Mouse (Mus musculus) MN1 (cell line): ENCODE measurements around the gene Pxmp4.
A peak's percentile ranks its signal among the peaks of the same experiment; 100 is the strongest.

ENCODE experiments used
- DNase-seq: peaks from one replicate; pipeline ENCODE4 v3.0.0-alpha.2; 2016; ENCODE audit warnings: low spot score

Pxmp4 gene

DNA sequence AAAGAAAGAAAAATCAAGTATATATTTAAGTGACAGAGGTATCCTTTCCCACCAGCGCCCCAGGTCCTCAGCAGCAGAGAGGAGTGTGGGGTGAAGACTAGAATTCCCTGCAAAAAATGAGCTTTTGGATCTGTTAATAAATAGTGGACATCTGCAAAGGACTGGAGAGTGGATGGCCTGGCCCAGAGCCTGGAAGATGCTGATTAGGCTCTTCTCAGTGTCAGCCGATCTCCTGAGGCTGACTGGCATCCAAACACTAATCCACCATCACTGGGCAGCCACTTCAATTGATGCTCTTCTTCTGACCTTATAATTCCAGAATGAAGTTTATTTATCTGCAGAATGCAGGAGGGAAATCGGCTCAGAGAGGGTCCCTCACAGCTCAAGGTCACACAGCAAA lies 30.5 kb downstream of the Pxmp4 start:
- no peak for DNase-seq

DNA sequence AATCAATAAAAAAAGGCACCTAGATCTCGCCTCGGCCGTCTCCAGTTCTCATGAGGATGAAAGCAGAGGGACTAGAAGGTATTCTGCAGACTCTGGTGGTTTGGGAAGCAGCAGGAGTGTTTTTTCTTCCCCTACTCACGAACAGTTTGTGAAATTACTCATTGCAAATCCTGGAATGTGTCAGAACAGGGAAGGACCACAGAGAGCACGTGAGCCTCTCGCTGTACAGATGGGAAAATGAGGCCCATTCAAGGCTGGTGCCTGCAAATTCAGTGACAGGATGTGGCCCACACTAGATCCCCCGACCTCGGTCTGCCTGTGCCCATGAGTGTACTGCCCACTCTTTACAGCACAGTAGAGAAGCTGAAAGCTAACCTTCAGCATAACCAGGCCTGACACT lies 31.5 kb downstream of the Pxmp4 start:
- no peak for DNase-seq

GRCm38 (mm10) chr2:154571266-154571665 lies 32.2 kb downstream of the Pxmp4 start:
- no peak for DNase-seq

- DNase-seq: no peak
Observed at GRCm38 (mm10) chr2:154570666-154571065, 32.8 kb downstream of the Pxmp4 start.

DNA sequence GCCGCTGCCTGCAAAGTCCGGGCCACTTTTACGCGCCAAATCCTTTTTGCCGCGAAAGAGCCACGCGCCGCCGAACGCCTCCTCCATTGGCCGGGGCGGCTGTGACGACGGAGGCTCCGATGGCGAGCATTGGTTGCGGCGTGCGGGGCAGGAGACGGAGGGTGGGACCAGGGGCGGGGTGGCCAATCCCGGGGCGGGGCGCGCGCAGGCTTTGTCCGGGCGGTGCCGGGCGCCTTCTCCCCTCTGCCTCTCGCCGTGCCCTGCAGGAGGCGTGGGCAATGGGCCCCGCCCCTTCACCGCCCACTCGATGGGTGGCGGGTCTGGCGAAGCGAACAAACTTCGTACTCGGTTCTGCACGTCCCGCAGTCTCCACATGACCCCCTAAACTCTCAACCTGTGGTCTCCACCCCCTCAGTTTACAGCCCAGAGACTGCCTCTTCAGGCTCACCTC lies 33.6 kb downstream of the Pxmp4 start, which contains the start of gene E2f1:
Gene E2f1 (minus strand): TSS at position 57 of the 451 bp plus-strand sequence.
- peak; percentile 98 for DNase-seq

- DNase-seq: peak; percentile 81
Observed at GRCm38 (mm10) chr2:154569071-154569748, 34.3 kb downstream of the Pxmp4 start.

- peak; percentile 74 for DNase-seq
Observed at GRCm38 (mm10) chr2:154568329-154569070, 35.0 kb downstream of the Pxmp4 start.

DNA sequence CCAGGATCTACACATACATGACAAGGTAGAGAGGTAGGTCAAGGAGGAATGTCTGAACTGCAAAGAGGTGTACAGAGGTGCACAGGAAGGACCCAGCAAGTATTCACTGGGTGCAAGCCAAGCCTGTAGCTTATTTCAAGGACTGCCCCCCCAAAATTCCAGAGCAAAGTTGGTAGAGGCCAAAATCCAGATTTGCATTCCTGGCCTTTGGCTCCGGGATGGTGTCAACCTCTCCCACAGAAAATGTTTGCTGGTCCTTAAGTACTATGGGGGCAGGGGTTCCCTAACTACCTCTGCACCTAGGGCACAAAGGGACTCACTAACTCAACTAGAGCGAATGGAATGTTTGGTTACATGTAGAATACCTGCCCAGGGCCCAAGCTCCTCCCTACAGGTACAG lies 35.7 kb downstream of the Pxmp4 start:
- DNase-seq: no peak

GRCm38 (mm10) chr2:154566641-154567040 lies 36.9 kb downstream of the Pxmp4 start:
- DNase-seq: no peak

GRCm38 (mm10) chr2:154565562-154565961 lies 37.9 kb downstream of the Pxmp4 start:
- no peak for DNase-seq

DNA sequence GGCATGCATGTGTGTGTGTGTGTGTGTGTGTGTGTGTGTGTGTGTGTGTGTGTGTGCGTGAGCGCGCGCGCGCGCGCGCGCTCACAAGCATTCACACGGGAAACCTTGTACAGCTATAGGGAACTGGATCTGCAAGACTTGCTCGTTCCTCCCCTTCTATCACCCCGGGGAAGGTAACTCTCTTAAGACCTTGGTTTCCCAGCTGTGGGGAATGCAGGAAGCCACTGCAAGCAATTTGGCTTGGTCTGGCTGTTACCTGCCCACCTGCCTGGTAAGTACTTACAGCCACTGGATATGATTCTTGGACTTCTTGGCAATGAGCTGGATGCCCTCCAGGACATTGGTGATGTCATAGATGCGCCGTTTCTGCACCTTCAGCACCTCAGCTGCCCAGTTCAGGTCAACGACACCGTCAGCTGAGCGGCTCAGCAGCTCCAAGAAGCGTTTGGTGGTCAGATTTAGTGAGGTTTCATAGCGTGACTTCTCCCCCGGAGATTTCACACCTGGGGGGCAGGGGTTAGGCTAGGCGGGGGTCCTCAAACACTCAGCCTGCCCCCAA lies 39.8 kb downstream of the Pxmp4 start:
- no peak for DNase-seq

DNA sequence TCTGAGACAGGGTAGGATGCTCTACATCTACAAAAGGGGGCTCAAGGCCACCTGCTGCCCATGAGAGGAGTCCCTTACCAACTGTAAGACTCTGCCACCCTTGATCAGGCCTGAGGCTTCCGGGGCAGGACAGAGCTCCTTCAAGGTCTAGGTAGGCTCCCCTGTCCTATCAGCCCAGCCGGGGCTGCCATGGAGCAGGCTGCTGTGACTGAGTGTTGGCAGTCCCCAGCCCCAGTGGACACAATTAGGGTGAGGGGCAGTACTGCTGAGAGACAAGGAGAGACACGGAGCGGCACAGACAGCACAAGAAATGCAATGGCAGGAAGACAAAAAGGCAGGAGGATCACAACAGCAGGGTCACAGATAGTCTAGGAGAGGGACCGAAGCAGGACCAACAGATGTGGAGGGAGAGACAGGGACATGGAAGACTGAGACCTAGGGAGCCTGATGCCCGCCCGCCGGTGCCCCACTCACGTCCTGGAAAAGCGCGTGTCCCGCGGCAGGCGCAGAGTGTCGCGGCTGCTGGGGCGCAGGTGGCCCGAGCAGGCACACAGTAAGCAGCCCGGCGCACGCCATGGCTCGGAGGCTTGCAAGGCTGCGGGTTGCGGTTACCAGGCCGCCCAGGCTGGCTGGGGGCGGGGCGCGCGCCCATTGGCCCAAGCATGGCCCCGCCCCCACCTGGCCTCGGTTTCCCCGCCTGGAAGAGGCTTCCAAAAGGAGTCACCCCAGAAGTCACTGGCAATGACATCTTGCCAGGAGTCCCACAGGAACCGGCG lies 45.1 kb downstream of the Pxmp4 start, which contains the start of gene Necab3:
Gene Necab3 (minus strand): TSS at position 627 of the 776 bp plus-strand sequence.
- DNase-seq: no peak

DNA sequence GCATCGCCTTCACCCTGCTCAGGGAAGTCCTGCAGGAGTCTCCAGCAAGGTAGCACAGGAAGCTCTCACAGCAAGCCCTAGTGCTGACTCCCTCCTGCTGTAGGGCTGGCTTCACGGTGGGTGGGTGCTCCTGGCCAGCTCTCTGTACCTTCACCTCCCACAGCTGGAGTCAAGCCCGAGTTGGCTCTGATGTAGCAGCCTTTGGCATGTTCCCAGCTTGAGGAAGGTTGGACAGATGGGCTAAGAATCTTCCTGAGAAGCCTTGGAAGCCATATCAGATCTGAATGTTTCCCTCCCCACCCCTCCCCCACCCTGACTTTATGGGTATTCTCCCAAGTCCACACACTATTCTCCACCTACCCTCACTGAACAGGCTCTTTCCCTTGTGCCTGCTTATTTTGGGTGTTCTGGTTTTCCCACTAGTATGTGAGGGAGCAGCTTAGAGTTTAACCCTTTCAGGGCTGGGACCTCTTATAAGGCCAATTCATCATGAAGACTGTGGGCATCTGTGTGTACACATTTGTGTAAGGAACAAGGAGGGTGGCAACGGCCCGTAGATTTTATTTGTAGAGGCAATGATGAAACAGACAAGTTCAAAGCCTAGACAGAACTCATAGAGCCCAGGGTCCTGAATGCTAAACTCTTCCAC lies 46.2 kb downstream of the Pxmp4 start:
- no peak for DNase-seq

GRCm38 (mm10) chr2:154555235-154555634 lies 48.3 kb downstream of the Pxmp4 start:
- no peak for DNase-seq

DNA sequence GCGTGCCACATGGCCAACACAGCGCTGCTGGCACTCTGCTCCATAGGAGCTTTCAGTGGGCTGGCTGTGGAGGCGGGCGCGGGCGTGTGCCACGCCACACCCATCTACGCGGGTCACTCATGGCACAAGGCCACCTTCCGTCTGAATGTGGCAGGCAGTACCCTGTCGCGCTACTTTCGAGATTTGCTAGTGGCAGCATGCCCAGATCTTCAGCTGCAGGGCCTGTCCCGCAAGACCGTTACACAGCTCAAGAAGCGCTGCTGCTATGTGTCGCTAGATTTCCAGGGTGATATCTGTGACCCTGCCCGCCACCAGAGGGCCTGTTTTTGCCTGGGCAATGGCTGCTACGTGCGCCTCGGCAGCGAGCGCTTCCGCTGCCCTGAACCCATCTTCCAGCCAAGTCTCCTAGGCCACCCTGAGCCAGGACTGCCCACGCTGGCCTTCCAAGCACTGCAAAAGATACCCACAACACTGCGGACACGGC lies 51.0 kb downstream of the Pxmp4 start:
- DNase-seq: peak; percentile 90

GRCm38 (mm10) chr2:154551927-154552326 lies 51.6 kb downstream of the Pxmp4 start:
- no peak for DNase-seq

DNA sequence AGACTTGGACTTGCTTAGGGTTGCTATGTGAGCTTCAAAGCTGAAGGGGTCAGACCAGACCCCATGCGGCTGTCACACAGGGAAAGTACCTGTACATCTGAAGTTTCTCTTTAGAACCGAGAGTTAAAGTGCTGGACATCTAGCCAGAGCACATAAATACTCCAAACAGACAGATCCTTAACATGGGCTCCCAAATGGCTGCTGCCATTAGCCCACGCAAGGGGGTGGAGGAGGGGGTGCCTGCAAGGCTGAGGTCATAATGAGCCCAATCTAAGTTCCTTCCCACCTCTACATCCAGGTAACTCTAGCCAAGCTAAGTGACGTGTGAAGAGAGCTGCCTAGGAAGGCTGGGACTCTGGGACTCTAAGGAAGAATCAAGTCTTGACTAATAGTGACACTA lies 52.0 kb downstream of the Pxmp4 start, which contains the start of gene Actl10:
Gene Actl10 (plus strand): TSS at position 301 of the 400 bp plus-strand sequence.
- DNase-seq: no peak

DNA sequence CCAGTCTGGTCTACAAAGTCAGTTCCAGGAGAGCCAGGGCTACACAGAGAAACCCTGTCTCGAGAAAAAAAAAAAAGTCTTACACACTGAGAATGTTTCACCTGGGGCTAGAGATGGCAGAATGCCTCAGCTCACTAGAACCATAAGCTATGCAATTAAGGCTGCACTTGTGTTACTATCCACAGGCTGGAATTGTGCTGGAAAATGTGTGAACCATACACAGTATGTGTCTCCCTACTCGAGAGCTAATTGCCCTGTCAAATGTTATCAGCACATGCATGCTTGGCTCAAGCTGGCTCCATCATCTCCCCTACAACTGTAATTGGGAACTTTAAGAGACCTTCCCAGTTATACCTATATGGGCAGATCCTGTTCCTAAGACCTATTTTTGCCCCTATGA lies 52.6 kb downstream of the Pxmp4 start:
- no peak for DNase-seq

DNA sequence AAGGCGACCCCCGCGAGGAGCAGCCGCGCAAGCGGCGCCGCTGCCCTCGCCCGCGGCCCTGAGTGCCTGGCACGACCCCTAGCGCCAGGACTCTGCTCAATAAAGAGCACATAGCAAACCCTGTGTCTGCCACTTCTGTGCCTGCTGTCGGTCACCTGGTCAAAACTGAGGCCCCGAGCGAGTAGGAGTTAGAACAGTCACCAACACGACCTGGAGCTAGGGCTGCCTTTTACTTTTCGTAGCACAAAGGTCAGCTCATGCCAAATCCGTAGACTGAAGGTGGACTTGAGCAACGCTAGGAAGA lies 53.7 kb downstream of the Pxmp4 start:
- DNase-seq: no peak

GRCm38 (mm10) chr2:154549127-154549885 lies 54.2 kb downstream of the Pxmp4 start:
- DNase-seq: no peak

GRCm38 (mm10) chr2:154548688-154549087 lies 54.8 kb downstream of the Pxmp4 start:
- DNase-seq: peak; percentile 56
